32 mouse cellular contexts compared by ENCODE assay signal in the genomic region with DNA sequence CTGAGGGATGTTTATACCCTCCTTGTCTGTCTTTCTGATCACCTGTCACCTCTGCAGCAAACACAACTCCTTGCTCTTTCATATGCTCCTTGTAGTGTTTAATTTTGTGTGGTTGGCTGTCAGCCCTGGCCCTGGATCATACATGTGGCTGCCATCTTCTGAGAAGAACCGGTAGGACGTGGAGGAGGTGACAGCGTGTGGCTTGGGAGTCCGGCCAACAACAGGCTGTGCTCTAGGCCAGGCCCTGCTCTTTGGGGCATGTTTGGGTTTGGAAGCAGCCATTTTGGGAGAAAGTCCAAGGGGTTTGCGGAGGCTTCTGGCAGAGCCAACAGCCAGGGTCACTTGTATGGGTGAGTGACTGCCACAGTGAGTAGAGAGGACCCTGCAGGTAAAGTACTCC. TPM values are rescaled to one million over a fixed set of nuclear protein-coding genes. Genes with fewer than 3 reads are reported as not detected.
DNase-seq lines count a peak whose midpoint lies in the region; ATAC-seq and TF ChIP-seq lines count a peak whose summit lies in the region.
"Had no signal": no experiment of that assay in that cellular context is flagged by ENCODE, and none has a peak within 500 bp of the region (broad histone marks: within the 10 kb centered on the region; RNA-seq: fewer than 3 reads in every experiment).

No protein-coding gene starts in this region.

- no peaks in the 10 kb centered on the region for H3K9me3 ChIP-seq in forebrain, embryonic 16.5 days (ENCODE audit: control insufficient read depth, low read length)
- H3K9me3 ChIP-seq: embryonic facial prominence, embryonic 12.5 days; forebrain, embryonic 15.5 days; heart, embryonic 13.5 days; limb, embryonic 12.5 days; liver, embryonic 15.5 days; megakaryocyte, embryonic 14.5 days; midbrain, embryonic 12.5 days had no signal

- H3K27me3 ChIP-seq in forebrain, embryonic 16.5 days (replicated peaks; ENCODE audit: control insufficient read depth, insufficient read depth, low read length), result no peaks in the 10 kb centered on the region
- H3K27me3 ChIP-seq: embryonic facial prominence, embryonic 12.5 days; forebrain, embryonic 15.5 days; liver, embryonic 15.5 days; midbrain, embryonic 12.5 days had no signal

- H3K4me2 ChIP-seq in forebrain, embryonic 16.5 days (ENCODE audit: low read length), result no peak overlapping the region
- H3K4me2 ChIP-seq: embryonic facial prominence, embryonic 12.5 days; forebrain, embryonic 15.5 days; heart, embryonic 13.5 days; limb, embryonic 12.5 days; liver, embryonic 15.5 days; midbrain, embryonic 12.5 days had no signal

- ATAC-seq in forebrain, embryonic 16.5 days, result no peak
- ATAC-seq: CD4-positive, CD25-positive, alpha-beta regulatory T cell, adult 4 months; forebrain, embryonic 15.5 days; intestine, postnatal 0 days had no signal

- H3K27ac ChIP-seq in layer of hippocampus, adult 2 months, result peak overlapping the region; percentile 57
- H3K27ac ChIP-seq in forebrain, embryonic 16.5 days (ENCODE audit: low read length), result no peak overlapping the region
- H3K27ac ChIP-seq: embryonic facial prominence, embryonic 12.5 days; forebrain, embryonic 15.5 days; gastrocnemius, adult 2 months; heart, embryonic 13.5 days; limb, embryonic 12.5 days; liver, embryonic 15.5 days; midbrain, embryonic 12.5 days had no signal

- no peak for DNase-seq in layer of hippocampus, adult 2 months (ENCODE audit: low spot score in 2 of 2)
- DNase-seq in layer of hippocampus, adult 8-10 months (ENCODE audit: low spot score in 2 of 2), result no peak
- DNase-seq in brain, adult 2 months (ENCODE audit: low read depth, low spot score), result peak; percentile 96
- DNase-seq in cerebellum, adult 11-12 months, result peak; percentile 96
- DNase-seq in cerebellum, adult 9-11 months, result peak; percentile 96
- DNase-seq in kidney, adult 11 months, result no peak
- no peak for DNase-seq in lung, postnatal 10 days
- DNase-seq: adrenal gland, postnatal 36 days; embryo, embryonic 11 days; gastrocnemius, adult 2 months; gastrocnemius, postnatal 36 days; heart, adult 18-20 months; heart, postnatal 10 days; kidney, postnatal 25 days; lung, postnatal 4 days; right cerebral cortex, postnatal 14 days; thymus, postnatal 4 days had no signal

- no peaks in the 10 kb centered on the region for H3K36me3 ChIP-seq in forebrain, embryonic 16.5 days (ENCODE audit: control insufficient read depth, insufficient read depth)
- H3K36me3 ChIP-seq: embryonic facial prominence, embryonic 12.5 days; forebrain, embryonic 15.5 days; heart, embryonic 13.5 days; limb, embryonic 12.5 days; liver, embryonic 15.5 days; midbrain, embryonic 12.5 days had no signal

- TF ChIP-seq CTCF in layer of hippocampus, adult 2 months (conservative IDR thresholded peaks at IDR 0.05), result no peak

- H3K4me3 ChIP-seq in layer of hippocampus, adult 2 months, result no peak overlapping the region
- H3K4me3 ChIP-seq in forebrain, embryonic 16.5 days (replicated peaks; ENCODE audit: low read length), result no peak overlapping the region
- H3K4me3 ChIP-seq: embryonic facial prominence, embryonic 12.5 days; forebrain, embryonic 15.5 days; gastrocnemius, adult 2 months; heart, embryonic 13.5 days; limb, embryonic 12.5 days; liver, embryonic 15.5 days; megakaryocyte, embryonic 14.5 days; midbrain, embryonic 12.5 days had no signal

- H3K4me1 ChIP-seq in forebrain, embryonic 16.5 days (replicated peaks; ENCODE audit: control insufficient read depth, insufficient read depth, low read length), result no peaks in the 10 kb centered on the region; the same call in 1 of the 2 replicates
- H3K4me1 ChIP-seq: heart, embryonic 13.5 days; limb, embryonic 12.5 days; liver, embryonic 15.5 days; megakaryocyte, embryonic 14.5 days had no signal

- no peak overlapping the region for H3K9ac ChIP-seq in forebrain, embryonic 16.5 days (replicated peaks; ENCODE audit: low read depth, low read length)
- H3K9ac ChIP-seq: embryonic facial prominence, embryonic 12.5 days; forebrain, embryonic 15.5 days; heart, embryonic 13.5 days; limb, embryonic 12.5 days; liver, embryonic 15.5 days; midbrain, embryonic 12.5 days had no signal

- WGBS in forebrain, embryonic 16.5 days, result 61% methylated on average over 5 of the region's 5 CpGs

RNA-seq across cellular contexts. Expression of a gene that starts 12.3 kb away (rescaled TPM):
- total RNA-seq in layer of hippocampus, adult 2 months (2021), result 100 to 1,000 TPM; 375 to 387 TPM
- 100 to 1,000 TPM; 315 to 377 (median 346) TPM for total RNA-seq in layer of hippocampus, adult 8-10 months (2022)
- polyA plus RNA-seq in forebrain, embryonic 16.5 days (2015; fragmentation: Nextera tagmentation; extraction: Ambion mirVana), result 34.2 and 38.3 TPM in 2 replicates
- total RNA-seq: hematopoietic stem cell, adult 5-6 weeks; monocyte, adult 5-6 weeks had no signal
- polyA plus RNA-seq: CD4-positive, CD25-positive, alpha-beta regulatory T cell, adult 4 months; kidney, embryonic 14.5 days; liver, adult 2 months; liver, embryonic 15.5 days; thymus, postnatal 0 days had no signal

RNA-seq across cellular contexts. Expression of a gene that starts 50.2 kb away (rescaled TPM):
- total RNA-seq in layer of hippocampus, adult 2 months (2021), result 10 to 100 TPM; 29.5 to 31.9 TPM
- 10 to 100 TPM; 26.8 to 50.4 (median 37.5) TPM for total RNA-seq in layer of hippocampus, adult 8-10 months (2022)
- polyA plus RNA-seq in forebrain, embryonic 16.5 days (2015; fragmentation: Nextera tagmentation; extraction: Ambion mirVana), result 7.2 and 7.3 TPM in 2 replicates

Comparison
In these comparisons a context has a peak if more than half of its experiments do, and no peak if none do; other contexts are left out.
1. DNase-seq: peak in brain, adult 2 months (single experiment), cerebellum, adult 11-12 months (single experiment) and cerebellum, adult 9-11 months (single experiment); none in layer of hippocampus, adult 2 months (0 of 2), layer of hippocampus, adult 8-10 months (0 of 2), kidney, adult 11 months (single experiment) and lung, postnatal 10 days (single experiment).